Mouse (Mus musculus): Measurements from ENCODE around the gene Sec1. TPM values are rescaled to one million over a fixed set of nuclear protein-coding genes. Genes with fewer than 3 reads are reported as not detected.

Gene Sec1
- polyA plus RNA-seq, 1 experiment from 2014 or later, result 1.1 TPM

DNA sequence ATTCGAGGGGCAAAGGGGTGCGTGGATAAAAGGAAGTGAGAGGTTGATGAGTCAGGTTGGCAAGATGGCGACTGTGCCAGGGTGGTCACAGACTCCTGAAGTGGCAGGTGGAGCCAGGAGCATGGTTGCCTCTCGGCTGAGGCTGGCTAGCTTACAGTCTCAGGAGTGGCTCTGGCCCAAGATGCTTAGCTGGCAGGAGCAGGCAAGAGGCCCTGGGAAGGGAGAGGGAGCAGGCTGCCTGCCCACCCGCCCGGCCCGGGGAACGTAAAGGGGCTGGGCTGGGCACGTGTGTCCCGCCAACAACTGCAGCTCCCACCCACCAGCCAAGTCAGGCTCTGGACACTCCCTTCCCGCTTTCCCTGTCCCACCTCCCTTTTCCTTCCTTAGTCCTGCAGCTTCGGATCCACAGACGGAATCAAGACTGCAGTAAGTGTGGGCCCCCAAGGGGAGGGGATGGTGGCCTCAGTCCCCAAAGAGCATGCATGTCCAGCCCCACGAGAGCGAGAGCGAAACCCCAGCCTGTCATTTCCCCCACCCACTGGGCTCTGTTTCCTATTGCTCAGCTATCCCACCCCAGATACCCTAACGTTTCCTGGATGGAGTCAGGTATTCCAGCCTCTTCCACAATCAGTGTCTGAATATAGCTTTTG lies 52.7 kb downstream of the Sec1 start:
- Histone ChIP-seq H3K4me3 (no peak overlapping the region), H3K9ac (no peak overlapping the region), H3K9me3 (replicated peaks) (no peaks in the 10 kb centered on the region), H3K4me2 (replicated peaks) (peak overlapping the region; percentile 56; the same call in 1 of the 2 replicates), H3K4me1 (peaks cover 34% of the 10 kb centered on the region), H3K27me3 (no peaks in the 10 kb centered on the region), H3K27ac (no peak overlapping the region; the same call in 1 of the 2 replicates), H3K36me3 (no peaks in the 10 kb centered on the region)
- ATAC-seq (ENCODE audit: low FRiP score), result no peak
- WGBS, result 72% methylated on average over 17 of the region's 17 CpGs

GRCm38 (mm10) chr7:45640191-45640957 lies 53.8 kb downstream of the Sec1 start:
- 74% methylated on average over 19 of the region's 19 CpGs for WGBS
- peaks cover 34% of the 10 kb centered on the region for H3K4me1 ChIP-seq

DNA sequence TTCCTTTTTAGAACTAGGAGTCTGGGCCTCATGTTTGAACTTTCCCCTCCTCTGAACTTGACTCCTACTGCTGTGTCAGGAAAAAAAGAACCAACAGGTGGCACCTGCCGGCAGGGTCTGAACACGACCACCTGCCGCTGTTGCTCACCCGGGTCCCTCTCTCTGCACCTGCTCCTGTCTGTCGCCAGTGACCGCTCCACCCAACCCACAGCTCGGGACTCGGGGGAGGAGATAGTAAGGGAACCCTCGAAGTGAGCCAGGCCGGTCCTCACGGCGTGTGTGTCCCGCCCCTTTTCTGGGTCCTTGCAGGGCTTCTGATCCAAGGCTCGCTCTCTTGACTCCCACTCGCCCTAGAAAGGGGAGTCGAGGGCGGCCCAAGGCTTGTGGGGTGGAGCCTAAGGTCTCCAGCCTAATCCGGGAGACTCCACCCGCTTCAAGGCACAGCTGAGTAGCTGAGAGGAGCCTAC lies 54.6 kb downstream of the Sec1 start, which contains the start of gene Mamstr:
Gene Mamstr, plus strand, starts transcription at position 417 of the 467 bp plus-strand sequence.
- Histone ChIP-seq H3K4me1 (peaks cover 31% of the 10 kb centered on the region), H3K9ac (peak within 1 kb of the TSS; percentile 9; the same call in 1 of the 2 replicates), H3K4me3 (no peak within 1 kb of the TSS), H3K4me2 (replicated peaks) (peak within 1 kb of the TSS; percentile 47; the same call in 1 of the 2 replicates), H3K27me3 (0 out of 2 replicates have a peak, but pooled peaks cover 3% of the 10 kb centered on the region), H3K9me3 (replicated peaks) (no peaks in the 10 kb centered on the region), H3K27ac (no peak within 1 kb of the TSS), H3K36me3 (no peaks in the 10 kb centered on the region)
- no peak for ATAC-seq (ENCODE audit: low FRiP score)
- WGBS, result 24% methylated on average over 19 of the region's 19 CpGs

More at GRCm38 (mm10) chr7:45640191-45640957, 53.8 kb downstream of the Sec1 start:
- no peak overlapping the region for H3K27ac ChIP-seq
- peak overlapping the region; percentile 9; the same call in 1 of the 2 replicates for H3K9ac ChIP-seq
- H3K27me3 ChIP-seq, result no peaks in the 10 kb centered on the region
- no peak overlapping the region for H3K4me3 ChIP-seq
- H3K36me3 ChIP-seq, result no peaks in the 10 kb centered on the region
- no peaks in the 10 kb centered on the region for H3K9me3 ChIP-seq (replicated peaks)
- no peak for ATAC-seq (ENCODE audit: low FRiP score)
- no peak overlapping the region for H3K4me2 ChIP-seq (replicated peaks)

DNA sequence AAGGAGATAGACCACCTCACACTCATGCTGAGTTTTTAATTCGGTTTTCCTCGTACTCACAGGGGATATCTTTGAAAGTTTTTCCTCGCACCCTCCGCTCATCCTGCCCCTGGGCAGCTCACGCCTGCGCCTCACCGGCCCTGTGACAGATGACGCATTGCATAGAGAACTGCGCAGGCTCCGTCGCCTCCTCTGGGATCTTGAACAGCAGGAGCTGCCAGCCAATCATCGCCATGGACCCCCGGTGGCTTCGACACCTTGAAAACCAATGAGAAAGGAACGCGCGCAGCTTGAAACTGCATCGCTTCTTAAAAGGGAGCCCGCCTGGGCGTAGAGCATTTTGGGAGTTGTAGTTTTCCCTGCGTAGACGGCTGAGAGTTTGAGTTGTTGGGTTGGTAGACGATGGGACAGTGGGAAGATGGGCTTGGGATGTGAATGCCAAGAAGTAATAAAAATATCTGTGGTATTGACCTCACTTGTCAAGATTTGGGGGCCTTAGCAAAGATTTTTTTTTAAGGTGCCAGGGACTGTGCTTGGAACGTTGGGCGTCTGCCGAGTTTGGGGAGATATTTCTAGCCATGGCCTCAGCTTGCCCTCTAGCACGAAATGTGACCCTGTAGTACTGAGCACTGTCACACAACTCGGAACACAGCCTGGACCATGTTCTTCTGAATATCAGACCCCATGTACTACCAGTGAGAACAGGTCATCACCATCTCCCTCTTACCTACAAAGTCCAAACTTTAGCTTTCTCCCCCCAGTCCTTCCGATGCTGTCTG lies 55.4 kb downstream of the Sec1 start:
- Histone ChIP-seq H3K4me2 (replicated peaks) (peak overlapping the region; percentile 47), H3K27me3 (peaks cover 3% of the 10 kb centered on the region; the same call in 1 of the 2 replicates), H3K9me3 (replicated peaks) (no peaks in the 10 kb centered on the region), H3K9ac (no peak overlapping the region), H3K4me3 (peak overlapping the region; percentile 15), H3K4me1 (peaks cover 26% of the 10 kb centered on the region), H3K27ac (no peak overlapping the region), H3K36me3 (no peaks in the 10 kb centered on the region)
- peak; percentile 87 for ATAC-seq (ENCODE audit: low FRiP score)
- 15% methylated on average over 29 of the region's 29 CpGs for WGBS

- H3K36me3 ChIP-seq, result no peaks in the 10 kb centered on the region
- ATAC-seq (ENCODE audit: low FRiP score), result no peak
- WGBS, result 89% methylated on average over 6 of the region's 6 CpGs
- no peak overlapping the region for H3K27ac ChIP-seq
- H3K4me3 ChIP-seq, result no peak overlapping the region
- no peak overlapping the region for H3K9ac ChIP-seq
- peak overlapping the region; percentile 47; the same call in 1 of the 2 replicates for H3K4me2 ChIP-seq (replicated peaks)
- peaks cover 23% of the 10 kb centered on the region for H3K4me1 ChIP-seq
- no peaks in the 10 kb centered on the region for H3K9me3 ChIP-seq (replicated peaks)
- peaks cover 14% of the 10 kb centered on the region for H3K27me3 ChIP-seq
These were observed 56.5 kb downstream of the Sec1 start for GRCm38 (mm10) chr7:45637710-45638109.

DNA sequence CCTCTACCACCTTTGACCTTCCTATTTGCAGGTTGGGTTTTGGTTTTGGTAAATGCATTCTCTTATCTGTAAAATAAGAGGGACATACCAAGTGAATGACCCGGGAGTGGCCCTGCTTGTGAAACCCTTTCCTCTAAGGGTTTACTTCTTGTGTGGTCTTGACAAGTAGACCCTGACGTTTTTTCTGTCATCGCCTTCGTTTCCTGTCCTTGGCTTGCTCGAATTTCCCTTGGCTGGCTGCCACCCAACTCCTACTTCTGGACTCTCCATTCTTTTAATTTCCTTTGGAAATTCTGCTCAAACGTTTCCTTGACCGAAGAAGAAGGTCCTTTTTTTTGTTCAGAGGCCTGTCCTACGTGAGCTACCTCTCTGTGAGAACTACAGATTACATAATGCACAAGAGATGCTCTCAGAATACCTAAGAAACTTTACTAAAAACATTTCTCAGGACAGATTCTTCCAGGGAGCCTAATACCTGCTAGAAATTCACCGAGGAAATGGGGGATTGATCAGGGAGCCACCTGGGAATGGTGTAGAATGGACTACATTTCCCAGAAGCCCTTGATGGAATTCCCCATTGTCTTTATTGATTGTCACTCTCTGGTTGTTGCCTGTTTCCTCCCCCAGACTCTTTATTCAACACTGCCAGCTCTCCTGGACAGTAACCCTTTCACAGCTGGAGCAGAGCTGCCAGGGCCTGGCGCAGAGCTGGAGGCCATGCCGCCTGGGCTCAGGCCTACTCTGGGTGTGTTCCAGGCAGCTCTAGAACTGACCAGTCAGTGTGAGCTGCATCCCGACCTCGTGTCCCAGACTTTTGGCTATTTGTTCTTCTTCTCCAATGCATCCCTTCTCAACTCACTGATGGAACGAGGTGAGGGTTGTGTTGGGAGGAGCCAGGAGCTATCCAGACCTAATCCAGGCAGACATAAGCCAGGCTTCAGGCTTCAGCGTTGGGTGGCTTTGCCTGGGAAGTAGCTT lies 58.2 kb downstream of the Sec1 start:
- Histone ChIP-seq H3K27me3 (peaks cover 30% of the 10 kb centered on the region), H3K4me3 (no peak overlapping the region), H3K9me3 (replicated peaks) (no peaks in the 10 kb centered on the region), H3K36me3 (no peaks in the 10 kb centered on the region), H3K4me1 (peaks cover 13% of the 10 kb centered on the region), H3K27ac (no peak overlapping the region), H3K9ac (no peak overlapping the region), H3K4me2 (replicated peaks) (no peak overlapping the region)
- WGBS, result 84% methylated on average over 15 of the region's 15 CpGs
- no peak for ATAC-seq (ENCODE audit: low FRiP score)

- Histone ChIP-seq H3K9ac (no peak overlapping the region), H3K27me3 (peaks cover 33% of the 10 kb centered on the region), H3K4me1 (peaks cover 13% of the 10 kb centered on the region), H3K36me3 (no peaks in the 10 kb centered on the region), H3K4me2 (replicated peaks) (no peak overlapping the region), H3K27ac (no peak overlapping the region), H3K4me3 (no peak overlapping the region), H3K9me3 (replicated peaks) (no peaks in the 10 kb centered on the region)
- ATAC-seq (ENCODE audit: low FRiP score), result no peak
- WGBS, result 90% methylated on average over 11 of the region's 11 CpGs
These were observed 59.1 kb downstream of the Sec1 start for GRCm38 (mm10) chr7:45634946-45635681.

DNA sequence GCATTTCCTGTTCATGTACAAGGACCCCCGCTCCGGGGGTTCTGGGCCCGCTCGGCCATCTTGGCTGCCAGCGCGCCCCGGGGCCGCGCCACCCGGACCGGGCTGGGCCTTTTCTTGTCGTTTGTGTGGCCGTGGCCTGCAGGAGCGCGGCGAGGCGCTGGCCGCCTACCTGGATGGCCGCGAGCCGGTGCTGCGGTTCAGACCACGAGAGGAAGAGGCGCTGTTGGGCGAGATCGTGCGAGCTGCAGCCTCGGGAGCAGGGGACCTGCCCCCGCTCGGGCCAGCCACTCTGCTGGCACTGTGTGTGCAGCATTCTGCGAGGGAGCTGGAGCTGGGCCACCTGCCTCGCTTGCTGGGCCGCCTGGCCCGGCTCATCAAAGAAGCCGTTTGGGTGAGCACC lies 61.7 kb downstream of the Sec1 start:
- Histone ChIP-seq H3K9ac (peak overlapping the region; percentile 59), H3K9me3 (replicated peaks) (no peaks in the 10 kb centered on the region), H3K36me3 (no peaks in the 10 kb centered on the region), H3K4me1 (peaks cover 18% of the 10 kb centered on the region), H3K27me3 (peaks cover 50% of the 10 kb centered on the region), H3K4me2 (replicated peaks) (peak overlapping the region; percentile 49), H3K27ac (no peak overlapping the region), H3K4me3 (peak overlapping the region; percentile 23)
- no peak for ATAC-seq (ENCODE audit: low FRiP score)
- 16% methylated on average over 30 of the region's 35 CpGs for WGBS

GRCm38 (mm10) chr7:45630064-45630907 lies 63.9 kb downstream of the Sec1 start:
- H3K4me1 ChIP-seq, result peaks cover 18% of the 10 kb centered on the region
- no peak overlapping the region for H3K4me3 ChIP-seq
- H3K9me3 ChIP-seq (replicated peaks), result no peaks in the 10 kb centered on the region
- no peak overlapping the region for H3K4me2 ChIP-seq (replicated peaks)
- no peak overlapping the region for H3K27ac ChIP-seq
- no peaks in the 10 kb centered on the region for H3K36me3 ChIP-seq
- H3K27me3 ChIP-seq, result peaks cover 61% of the 10 kb centered on the region
- 69% methylated on average over 23 of the region's 23 CpGs for WGBS
- no peak for ATAC-seq (ENCODE audit: low FRiP score)
- H3K9ac ChIP-seq, result no peak overlapping the region

All from hindbrain, embryonic 12.5 days (tissue).